Mouse (Mus musculus) olfactory bulb, adult 2 months (tissue): ENCODE measurements around the gene Akr1a1. TPM values are rescaled to one million over a fixed set of nuclear protein-coding genes. Genes with fewer than 3 reads are reported as not detected.
"Not testable (repeated sequence)": the region's sequence is repeated elsewhere in the genome, so short reads cannot be mapped to it uniquely, and the experiment has no call there.

Experiments
- H3K27ac ChIP-seq: fragments of 200-500 bp; 2 replicates; pipeline ENCODE4 v1.5.1; 2012; ENCODE audit warnings: low read depth, low read length; ENCODE audit not compliant: insufficient read depth
- H3K4me1 ChIP-seq: fragments of 200-500 bp; 2 replicates; pipeline ENCODE4 v1.6.1; 2012; ENCODE audit warnings: low read length; ENCODE audit not compliant: control insufficient read depth, insufficient read depth
- H3K4me3 ChIP-seq: fragments of 200-500 bp; 2 replicates; pipeline ENCODE4 v1.5.1; 2012; ENCODE audit warnings: mild to moderate bottlenecking, low read depth, low read length, moderate library complexity; ENCODE audit not compliant: insufficient read depth
- CTCF ChIP-seq: fragments of 200-500 bp; IDR thresholded peaks from 2 replicates; pipeline ENCODE4 v1.5.1; 2012; ENCODE audit warnings: low read depth, mild to moderate bottlenecking, low read length, moderate library complexity; ENCODE audit not compliant: insufficient read depth
- POLR2A ChIP-seq: fragments of 200-500 bp; IDR thresholded peaks from 2 replicates; pipeline ENCODE4 v1.6.1; 2012; ENCODE audit warnings: mild to moderate bottlenecking, low read depth, low read length, moderate library complexity; ENCODE audit not compliant: insufficient read depth
- WGBS: fragments of 180-500 bp; shearing (Covaris S2); methylation state at CpG from one replicate; pipeline ENCODE4 v1.1.7; 2018; 5-methylcytosine and 5-hydroxymethylcytosine counted together
- polyA plus RNA-seq: library from polyadenylated mRNA; stranded (reverse); fragments of >200 nt; gene quantifications from 2 replicates; pipeline ENCODE4 v1.2.4, GENCODE M21; 2012; ENCODE audit warnings: low replicate concordance; ENCODE audit not compliant: missing spikeins, insufficient read depth, insufficient read length

Gene Akr1a1
- polyA plus RNA-seq, 1 experiment: not detected

- H3K4me3 ChIP-seq: no peak overlapping the region
- no peaks in the 10 kb centered on the region for H3K4me1 ChIP-seq
- H3K27ac ChIP-seq: no peak overlapping the region
- 67% methylated on average over 4 of the region's 4 CpGs for WGBS
- TF ChIP-seq CTCF: no peak
- TF ChIP-seq POLR2A: no peak
Observed at GRCm38 (mm10) chr4:116666625-116667024, 15.1 kb upstream of the Akr1a1 start.

DNA sequence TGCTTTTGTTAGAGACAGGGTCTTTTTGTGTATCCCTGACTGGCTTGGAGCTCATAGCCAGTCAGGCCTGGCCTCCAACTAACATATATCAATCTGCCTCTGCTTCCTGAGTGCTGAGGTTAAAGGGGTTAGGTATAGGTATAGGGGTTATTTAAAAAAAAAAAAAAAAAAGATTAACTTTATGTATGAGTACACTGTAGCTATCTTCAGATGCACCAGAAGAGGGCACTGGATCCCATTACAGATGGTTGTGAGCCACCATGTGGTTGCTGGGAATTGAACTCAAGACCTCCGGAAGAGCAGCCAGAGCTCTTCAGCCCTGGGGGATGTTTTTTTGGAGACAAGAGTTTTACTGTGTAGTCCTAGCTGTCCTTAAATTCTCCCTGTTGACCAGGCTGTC is 10.5 kb upstream of the Akr1a1 start:
- WGBS: 90% methylated on average over 1 of the region's 1 CpGs

GRCm38 (mm10) chr4:116660829-116661228 is 9.3 kb upstream of the Akr1a1 start:
- no peak for TF ChIP-seq POLR2A
- TF ChIP-seq CTCF: no peak
- H3K4me3 ChIP-seq: no peak overlapping the region
- no peaks in the 10 kb centered on the region for H3K4me1 ChIP-seq
- no peak overlapping the region for H3K27ac ChIP-seq
- 67% methylated on average over 6 of the region's 6 CpGs for WGBS

More for the DNA sequence above, 10.5 kb upstream of the Akr1a1 start:
- no peaks in the 10 kb centered on the region for H3K4me1 ChIP-seq
- no peak overlapping the region for H3K4me3 ChIP-seq
- TF ChIP-seq POLR2A (no peak), CTCF (no peak)
- H3K27ac ChIP-seq: no peak overlapping the region

- H3K27ac ChIP-seq, H3K4me1 ChIP-seq, H3K4me3 ChIP-seq: not testable (repeated sequence)
- 78% methylated on average over 6 of the region's 6 CpGs for WGBS
Observed at GRCm38 (mm10) chr4:116659916-116660315, 8.4 kb upstream of the Akr1a1 start.

GRCm38 (mm10) chr4:116659474-116659873 is 8.0 kb upstream of the Akr1a1 start:
- no peak overlapping the region for H3K4me3 ChIP-seq
- 32% methylated on average over 2 of the region's 2 CpGs for WGBS
- no peak for TF ChIP-seq CTCF
- H3K4me1 ChIP-seq: no peaks in the 10 kb centered on the region
- H3K27ac ChIP-seq: no peak overlapping the region

GRCm38 (mm10) chr4:116657971-116658370 is 6.5 kb upstream of the Akr1a1 start:
- 45% methylated on average over 3 of the region's 3 CpGs for WGBS
- H3K4me3 ChIP-seq: no peak overlapping the region
- no peak for TF ChIP-seq POLR2A

DNA sequence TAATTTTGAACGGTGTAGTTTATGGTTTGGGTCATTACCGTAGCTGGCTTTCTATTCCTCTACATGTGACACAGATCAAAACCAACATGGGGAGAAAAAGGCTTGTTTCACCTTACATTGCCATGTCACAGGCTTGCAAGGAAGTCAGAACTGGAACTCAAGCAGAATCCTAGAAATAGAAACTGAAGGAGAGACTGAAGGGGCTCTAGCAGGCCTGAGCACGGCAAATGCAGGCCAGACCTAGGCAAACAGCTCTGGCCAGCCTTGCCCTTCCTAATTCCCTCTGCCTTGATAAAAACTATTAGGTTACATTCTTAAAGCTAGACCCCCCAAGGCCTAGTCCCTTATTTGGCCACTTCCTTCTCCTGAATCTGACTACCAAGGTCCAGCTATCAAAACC is 4.2 kb upstream of the Akr1a1 start:
- Histone ChIP-seq H3K4me1 (no peaks in the 10 kb centered on the region), H3K27ac (no peak overlapping the region), H3K4me3 (no peak overlapping the region)
- no peak for TF ChIP-seq POLR2A
- TF ChIP-seq CTCF: no peak
- 75% methylated on average over 3 of the region's 3 CpGs for WGBS

More at GRCm38 (mm10) chr4:116657971-116658370, 6.5 kb upstream of the Akr1a1 start:
- Histone ChIP-seq H3K4me1 (no peaks in the 10 kb centered on the region), H3K27ac (no peak overlapping the region)

DNA sequence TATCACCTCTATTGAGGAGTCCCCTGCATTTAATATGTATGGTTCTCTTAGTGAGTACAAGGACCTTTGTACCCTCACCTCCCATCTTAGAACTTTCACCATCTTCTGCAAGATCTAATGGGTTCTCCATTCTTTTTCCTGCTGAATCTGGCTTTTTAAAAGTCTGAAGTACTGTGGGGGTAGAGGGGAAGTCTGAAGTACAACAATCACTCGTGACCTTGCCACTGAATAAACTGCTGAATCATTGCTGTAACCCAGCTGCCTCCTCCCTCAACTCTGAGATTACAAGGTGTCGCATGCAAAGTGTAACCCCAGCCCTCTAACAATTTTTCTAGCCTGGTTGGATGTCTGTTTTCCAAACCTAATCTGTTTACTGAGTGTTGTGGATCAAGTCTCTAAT is 3.6 kb upstream of the Akr1a1 start:
- Histone ChIP-seq H3K4me3 (no peak overlapping the region), H3K4me1 (no peaks in the 10 kb centered on the region), H3K27ac (no peak overlapping the region)
- WGBS: 77% methylated on average over 2 of the region's 2 CpGs
- TF ChIP-seq POLR2A (no peak), CTCF (no peak)

DNA sequence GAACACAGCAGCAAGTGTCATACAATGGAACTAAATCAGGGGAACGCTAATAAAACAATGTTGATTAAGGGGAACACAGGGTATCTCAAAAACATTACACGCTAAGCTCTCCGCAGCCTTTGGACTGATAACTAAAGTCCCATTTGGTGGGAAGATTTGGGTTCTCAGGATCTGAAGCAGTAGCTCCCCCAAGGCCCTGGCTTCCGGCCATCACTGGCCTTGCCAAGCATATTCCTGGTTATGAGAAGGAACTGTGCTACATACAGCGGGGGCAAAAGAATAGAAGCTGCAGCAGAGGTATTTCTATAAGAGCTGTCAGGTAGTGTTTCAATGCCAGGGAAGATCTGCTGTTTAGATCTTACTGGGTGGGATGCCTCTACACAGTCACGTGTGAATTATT is 1.7 kb upstream of the Akr1a1 start:
- Histone ChIP-seq H3K27ac (no peak overlapping the region), H3K4me3 (no peak overlapping the region), H3K4me1 (peaks cover 2% of the 10 kb centered on the region; the same call in 1 of the 2 replicates)
- TF ChIP-seq POLR2A (no peak), CTCF (no peak)
- 84% methylated on average over 6 of the region's 6 CpGs for WGBS

- Histone ChIP-seq H3K4me3 (no peak overlapping the region), H3K27ac (peak overlapping the region; percentile 8; the same call in 1 of the 2 replicates), H3K4me1 (peaks cover 2% of the 10 kb centered on the region; the same call in 1 of the 2 replicates)
- no peak for TF ChIP-seq CTCF
- TF ChIP-seq POLR2A: no peak
- 7% methylated on average over 6 of the region's 6 CpGs for WGBS
Observed at GRCm38 (mm10) chr4:116651797-116652135, 286 bp upstream of the Akr1a1 start.
